Mouse (Mus musculus): Measurements from ENCODE around the gene Ush1g. TPM values are rescaled to one million over a fixed set of nuclear protein-coding genes. Genes with fewer than 3 reads are reported as not detected.

The Ush1g gene
- polyA plus RNA-seq, 1 experiment: not detected

DNA sequence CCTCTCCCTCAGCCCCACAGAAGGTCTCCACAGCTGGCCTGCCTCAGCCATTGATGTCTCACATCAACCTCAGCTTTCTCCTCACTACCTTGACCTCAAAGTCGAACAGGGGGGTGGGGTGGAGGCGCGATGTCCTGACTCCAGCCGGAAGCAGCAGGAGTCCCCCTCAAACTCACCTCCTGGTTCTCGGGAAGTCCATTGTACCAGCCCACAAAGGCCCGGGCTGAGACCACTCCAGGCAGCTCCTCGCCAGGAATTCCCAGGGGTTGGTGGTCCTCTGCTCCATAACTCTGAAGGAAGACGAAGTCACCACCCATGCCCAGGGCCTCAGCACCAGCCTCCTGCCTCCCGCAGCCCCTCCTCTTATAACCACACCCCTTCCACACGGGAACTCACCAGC lies 50.4 kb downstream of the Ush1g start:
- peaks cover 18% of the 10 kb centered on the region for H3K4me1 ChIP-seq (ENCODE audit: control insufficient read depth)
- H3K27me3 ChIP-seq (ENCODE audit: control insufficient read depth): peaks cover 18% of the 10 kb centered on the region
- no peaks in the 10 kb centered on the region for H3K9me3 ChIP-seq (ENCODE audit: control insufficient read depth, low read length)
- no peak for TF ChIP-seq GATA1 (IDR thresholded peaks at IDR 0.05; ENCODE audit: low read length)
- TF ChIP-seq TAL1 (IDR thresholded peaks at IDR 0.05; ENCODE audit: low read length): no peak
- no peak overlapping the region for H3K4me3 ChIP-seq (replicated peaks)
- H3K36me3 ChIP-seq (ENCODE audit: control insufficient read depth): peaks cover 34% of the 10 kb centered on the region; the same call in 1 of the 2 replicates

- peaks cover 14% of the 10 kb centered on the region for H3K4me1 ChIP-seq (ENCODE audit: control insufficient read depth)
- no peaks in the 10 kb centered on the region for H3K9me3 ChIP-seq (ENCODE audit: control insufficient read depth, low read length)
- TF ChIP-seq TAL1 (IDR thresholded peaks at IDR 0.05; ENCODE audit: low read length) (no peak), GATA1 (IDR thresholded peaks at IDR 0.05; ENCODE audit: low read length) (no peak)
- H3K36me3 ChIP-seq (ENCODE audit: control insufficient read depth): peaks cover 34% of the 10 kb centered on the region; the same call in 1 of the 2 replicates
- peaks cover 23% of the 10 kb centered on the region for H3K27me3 ChIP-seq (ENCODE audit: control insufficient read depth)
- H3K4me3 ChIP-seq (replicated peaks): no peak overlapping the region
These were observed 50.8 kb downstream of the Ush1g start for GRCm38 (mm10) chr11:115271052-115271451.

GRCm38 (mm10) chr11:115270148-115270861 lies 51.5 kb downstream of the Ush1g start:
- H3K36me3 ChIP-seq (ENCODE audit: control insufficient read depth): peaks cover 34% of the 10 kb centered on the region; the same call in 1 of the 2 replicates
- TF ChIP-seq GATA1 (IDR thresholded peaks at IDR 0.05; ENCODE audit: low read length) (no peak), TAL1 (IDR thresholded peaks at IDR 0.05; ENCODE audit: low read length) (no peak)
- no peak overlapping the region for H3K4me3 ChIP-seq (replicated peaks)
- peaks cover 30% of the 10 kb centered on the region for H3K27me3 ChIP-seq (ENCODE audit: control insufficient read depth)
- H3K4me1 ChIP-seq (ENCODE audit: control insufficient read depth): peaks cover 6% of the 10 kb centered on the region
- H3K9me3 ChIP-seq (ENCODE audit: control insufficient read depth, low read length): no peaks in the 10 kb centered on the region

- Histone ChIP-seq H3K36me3 (ENCODE audit: control insufficient read depth) (peaks cover 34% of the 10 kb centered on the region; the same call in 1 of the 2 replicates), H3K4me1 (ENCODE audit: control insufficient read depth) (peaks cover 6% of the 10 kb centered on the region), H3K4me3 (replicated peaks) (no peak overlapping the region), H3K27me3 (ENCODE audit: control insufficient read depth) (peaks cover 38% of the 10 kb centered on the region), H3K9me3 (ENCODE audit: control insufficient read depth, low read length) (no peaks in the 10 kb centered on the region)
- TF ChIP-seq TAL1 (IDR thresholded peaks at IDR 0.05; ENCODE audit: low read length) (no peak), GATA1 (IDR thresholded peaks at IDR 0.05; ENCODE audit: low read length) (no peak)
These were observed 52.3 kb downstream of the Ush1g start for GRCm38 (mm10) chr11:115269330-115270066.

DNA sequence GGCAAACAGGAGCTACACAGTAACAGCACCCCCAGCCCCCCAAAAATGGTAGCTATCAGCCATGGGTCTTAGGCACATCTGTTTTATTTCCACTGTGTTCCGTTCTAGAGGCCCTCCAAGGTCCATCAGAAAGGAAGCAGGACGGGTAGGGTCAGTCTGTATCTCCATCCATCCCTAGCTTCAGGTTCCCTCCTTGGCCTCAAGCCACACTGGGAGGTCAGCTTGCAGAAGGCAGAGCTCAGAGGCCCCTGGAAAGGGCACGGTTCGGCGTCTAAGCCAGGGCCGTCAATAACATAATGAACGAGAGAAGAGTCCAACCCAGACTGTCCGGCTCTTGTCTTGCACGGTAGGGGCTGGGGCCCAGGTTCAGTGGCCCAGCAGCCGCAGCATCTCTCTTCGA lies 53.9 kb downstream of the Ush1g start:
- Histone ChIP-seq H3K27me3 (ENCODE audit: control insufficient read depth) (peaks cover 49% of the 10 kb centered on the region), H3K36me3 (ENCODE audit: control insufficient read depth) (peaks cover 34% of the 10 kb centered on the region; the same call in 1 of the 2 replicates), H3K4me1 (ENCODE audit: control insufficient read depth) (peaks cover 6% of the 10 kb centered on the region)

DNA sequence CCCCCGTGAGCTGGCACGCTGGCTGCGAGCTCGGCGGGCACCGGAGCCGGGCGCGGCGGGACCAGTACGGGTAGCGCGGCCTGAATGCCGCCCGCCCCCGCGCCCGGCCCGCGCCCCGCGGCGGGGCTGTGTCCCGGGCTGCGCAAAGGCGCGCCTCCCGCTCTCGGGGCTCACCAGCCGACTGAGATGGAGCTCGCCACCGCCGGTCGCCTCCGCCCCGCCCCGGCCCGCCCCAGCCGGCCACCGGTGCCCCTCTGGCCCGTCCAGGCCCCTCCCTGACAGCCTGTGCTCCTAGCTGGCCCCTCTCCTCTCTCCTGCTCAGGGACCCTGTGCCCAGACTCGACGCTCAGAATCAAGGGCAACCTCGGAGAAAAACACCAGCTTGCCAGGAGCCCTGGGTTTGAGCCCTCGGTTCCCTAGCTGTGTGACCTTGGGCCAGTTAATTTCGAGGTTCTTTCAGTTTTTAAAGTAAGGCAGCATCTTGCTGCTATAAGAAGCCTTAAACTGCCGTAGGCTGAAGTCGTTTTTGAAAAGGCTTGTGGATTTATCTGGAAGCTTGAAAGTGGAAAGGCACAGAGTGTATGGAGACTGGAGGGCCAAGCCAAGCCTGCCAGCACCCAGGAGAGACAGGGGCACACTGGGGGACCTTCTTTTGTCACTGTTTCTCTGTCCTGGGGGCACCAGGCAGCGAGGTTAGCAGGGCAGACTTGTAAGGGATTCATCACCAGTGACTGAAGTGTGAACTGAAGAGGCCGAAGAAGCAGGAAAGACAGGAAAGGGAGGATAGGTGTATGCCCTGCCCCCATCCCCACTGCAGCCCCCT lies 54.6 kb downstream of the Ush1g start, which contains the start of gene Grin2c:
TSS of gene Grin2c (minus strand) at position 183 of the 823 bp plus-strand sequence.
- H3K36me3 ChIP-seq (ENCODE audit: control insufficient read depth): peaks cover 31% of the 10 kb centered on the region; the same call in 1 of the 2 replicates
- H3K4me1 ChIP-seq (ENCODE audit: control insufficient read depth): peaks cover 6% of the 10 kb centered on the region
- no peak within 1 kb of the TSS for H3K4me3 ChIP-seq (replicated peaks)
- H3K9me3 ChIP-seq (ENCODE audit: control insufficient read depth, low read length): no peaks in the 10 kb centered on the region
- peaks cover 54% of the 10 kb centered on the region for H3K27me3 ChIP-seq (ENCODE audit: control insufficient read depth)
- TF ChIP-seq GATA1 (IDR thresholded peaks at IDR 0.05; ENCODE audit: low read length) (no peak), TAL1 (IDR thresholded peaks at IDR 0.05; ENCODE audit: low read length) (no peak)

More for the DNA sequence above, 53.9 kb downstream of the Ush1g start:
- Histone ChIP-seq H3K4me3 (replicated peaks) (no peak overlapping the region), H3K9me3 (ENCODE audit: control insufficient read depth, low read length) (no peaks in the 10 kb centered on the region)
- TF ChIP-seq TAL1 (IDR thresholded peaks at IDR 0.05; ENCODE audit: low read length) (no peak), GATA1 (IDR thresholded peaks at IDR 0.05; ENCODE audit: low read length) (no peak)

- H3K9me3 ChIP-seq (ENCODE audit: control insufficient read depth, low read length): no peaks in the 10 kb centered on the region
- H3K36me3 ChIP-seq (ENCODE audit: control insufficient read depth): peaks cover 24% of the 10 kb centered on the region; the same call in 1 of the 2 replicates
- no peak overlapping the region for H3K4me3 ChIP-seq (replicated peaks)
- peaks cover 6% of the 10 kb centered on the region for H3K4me1 ChIP-seq (ENCODE audit: control insufficient read depth)
- no peak for TF ChIP-seq TAL1 (IDR thresholded peaks at IDR 0.05; ENCODE audit: low read length)
- TF ChIP-seq GATA1 (IDR thresholded peaks at IDR 0.05; ENCODE audit: low read length): no peak
- peaks cover 62% of the 10 kb centered on the region for H3K27me3 ChIP-seq (ENCODE audit: control insufficient read depth)
These were observed 55.5 kb downstream of the Ush1g start for GRCm38 (mm10) chr11:115266400-115266778.

DNA sequence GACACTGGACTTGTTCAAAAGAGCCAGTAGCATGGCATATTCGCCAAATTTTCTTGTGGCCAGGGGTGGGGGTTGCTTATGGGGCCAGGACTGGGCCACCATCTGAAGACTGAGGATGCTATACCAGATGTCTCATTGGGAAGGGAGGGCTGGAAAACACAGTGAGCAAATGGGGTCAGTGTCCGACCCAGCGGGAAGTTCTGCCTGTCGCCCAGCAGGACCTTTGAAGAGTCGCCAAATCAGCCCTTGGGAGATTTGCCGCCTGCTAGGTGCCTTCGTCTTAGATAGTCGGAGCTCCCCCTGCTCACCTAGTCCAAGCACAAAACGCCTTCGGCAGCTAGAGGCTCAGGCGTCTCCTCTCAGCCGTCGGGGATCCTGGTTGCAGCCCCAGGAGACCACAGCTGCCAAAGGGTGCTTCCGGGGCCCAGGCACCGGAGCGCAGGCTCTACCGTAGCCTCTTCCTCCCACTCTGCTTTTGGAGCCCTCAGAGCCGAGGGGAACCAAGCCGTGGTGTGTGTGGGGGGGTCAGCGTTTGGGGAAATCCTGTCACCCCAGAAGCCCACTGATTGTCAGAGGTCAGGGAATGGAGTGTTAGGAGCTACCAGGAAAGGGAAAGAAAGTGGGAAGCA lies 56.0 kb downstream of the Ush1g start:
- TF ChIP-seq GATA1 (IDR thresholded peaks at IDR 0.05; ENCODE audit: low read length) (no peak), TAL1 (IDR thresholded peaks at IDR 0.05; ENCODE audit: low read length) (no peak)
- Histone ChIP-seq H3K36me3 (ENCODE audit: control insufficient read depth) (peaks cover 19% of the 10 kb centered on the region; the same call in 1 of the 2 replicates), H3K27me3 (ENCODE audit: control insufficient read depth) (peaks cover 62% of the 10 kb centered on the region), H3K4me1 (ENCODE audit: control insufficient read depth) (peaks cover 6% of the 10 kb centered on the region), H3K4me3 (replicated peaks) (no peak overlapping the region), H3K9me3 (ENCODE audit: control insufficient read depth, low read length) (no peaks in the 10 kb centered on the region)

Other genes with a start within 250 kb of the Ush1g start
- 0.01 TPM in 1 of 2 replicates, not detected in the other for gene Rab37, start 230.6 kb downstream of the Ush1g start, polyA plus RNA-seq (2012)
- gene Cd300lf, start 188.0 kb downstream of the Ush1g start, polyA plus RNA-seq (2012): not detected in 2 replicates
- gene Slc9a3r1, start 158.7 kb downstream of the Ush1g start, polyA plus RNA-seq (2012): 1.8 and 2.1 TPM in 2 replicates
- gene Tmem104, start 134.6 kb downstream of the Ush1g start, polyA plus RNA-seq (2012): 0.21 and 0.29 TPM in 2 replicates
- 0.99 and 1.5 TPM in 2 replicates for gene Nat9, start 134.2 kb downstream of the Ush1g start, polyA plus RNA-seq (2012)
- 0.01 TPM in 2 replicates for gene Grin2c, start 54.8 kb downstream of the Ush1g start, polyA plus RNA-seq (2012)
- gene Fdxr, start 45.0 kb downstream of the Ush1g start, polyA plus RNA-seq (2012): 1.3 and 1.5 TPM in 2 replicates
- 0.01 TPM in 1 of 2 replicates, not detected in the other for gene Fads6, start 24.4 kb downstream of the Ush1g start, polyA plus RNA-seq (2012)
- not detected in 2 replicates for gene Otop2, start 14.9 kb downstream of the Ush1g start, polyA plus RNA-seq (2012)
- not detected in 2 replicates for gene Otop3, start 12.7 kb upstream of the Ush1g start, polyA plus RNA-seq (2012)
- gene Hid1, start 45.7 kb upstream of the Ush1g start, polyA plus RNA-seq (2012): 0.03 TPM in 1 of 2 replicates, not detected in the other
- gene Cdr2l, start 59.9 kb upstream of the Ush1g start, polyA plus RNA-seq (2012): 0.01 TPM in 1 of 2 replicates, not detected in the other
- gene Mrpl58, start 81.7 kb upstream of the Ush1g start, polyA plus RNA-seq (2012): 5.7 and 6.6 TPM in 2 replicates
- gene Atp5h, start 97.9 kb upstream of the Ush1g start, polyA plus RNA-seq (2012): 19.5 and 23.1 TPM in 2 replicates
- 1.3 and 1.9 TPM in 2 replicates for gene Kctd2, start 98.1 kb upstream of the Ush1g start, polyA plus RNA-seq (2012)
- not detected in 2 replicates for gene Trim80, start 118.5 kb upstream of the Ush1g start, polyA plus RNA-seq (2012)
- 0.02 TPM in 1 of 2 replicates, not detected in the other for gene Slc16a5, start 140.4 kb upstream of the Ush1g start, polyA plus RNA-seq (2012)
- gene Armc7, start 153.6 kb upstream of the Ush1g start, polyA plus RNA-seq (2012): 0.73 and 0.87 TPM in 2 replicates
- 4.8 and 6.4 TPM in 2 replicates for gene Nt5c, start 169.8 kb upstream of the Ush1g start, polyA plus RNA-seq (2012)
- gene Jpt1, start 192.3 kb upstream of the Ush1g start, polyA plus RNA-seq (2012): 82.3 and 86.6 TPM in 2 replicates
- gene Sumo2, start 214.2 kb upstream of the Ush1g start, polyA plus RNA-seq (2012): 31.3 and 32.9 TPM in 2 replicates
- 2.8 and 4.0 TPM in 2 replicates for gene Nup85, start 242.4 kb upstream of the Ush1g start, polyA plus RNA-seq (2012)

Measured in erythroblast, embryonic 14.5 days (primary cell).